Mouse (Mus musculus): ENCODE results near the gene Inpp5e.
"Not testable (repeated sequence)": the region's sequence is repeated elsewhere in the genome, so short reads cannot be mapped to it uniquely, and the experiment has no call there.

The Inpp5e gene

DNA sequence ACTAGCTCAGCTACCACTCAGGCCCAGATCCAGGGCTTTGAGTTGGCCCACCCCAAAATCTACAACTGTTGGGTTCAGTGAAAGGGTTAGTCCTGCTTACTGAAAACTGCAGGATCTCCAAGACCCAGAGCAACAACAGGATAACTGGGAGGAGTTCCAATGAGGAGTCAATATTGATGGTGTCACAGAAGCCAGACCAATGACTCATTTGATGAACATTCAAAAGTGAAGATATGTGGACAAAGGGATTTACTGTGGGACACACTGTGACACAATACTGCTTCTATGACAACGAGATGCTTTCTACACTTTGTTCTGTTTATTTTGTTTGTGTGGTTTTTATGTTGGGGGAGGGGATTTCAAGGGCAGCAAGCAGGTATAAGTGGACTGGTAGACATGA, 9.1 kb upstream of the Inpp5e start:
- DNase-seq (ENCODE audit: low spot score in 2 of 2): no peak

DNA sequence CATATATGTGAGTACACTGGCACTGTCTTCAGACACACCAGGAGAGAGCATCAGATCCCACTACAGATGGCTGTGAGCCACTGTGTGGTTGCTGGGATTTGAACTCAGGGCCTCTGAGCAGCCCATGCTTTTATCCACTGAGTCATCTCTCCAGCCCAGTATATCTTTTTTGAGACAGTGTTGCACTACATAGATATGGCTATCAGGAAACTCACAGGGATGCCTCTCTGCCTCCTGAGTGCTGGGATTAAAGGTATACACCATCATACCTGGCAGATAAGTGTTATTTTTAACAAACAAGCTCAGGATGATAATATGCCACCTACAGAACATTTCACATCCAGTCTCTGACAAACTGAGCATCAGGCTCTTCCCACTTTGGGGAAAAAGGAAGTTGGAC, 8.1 kb upstream of the Inpp5e start:
- DNase-seq (ENCODE audit: low spot score in 2 of 2): no peak

DNA sequence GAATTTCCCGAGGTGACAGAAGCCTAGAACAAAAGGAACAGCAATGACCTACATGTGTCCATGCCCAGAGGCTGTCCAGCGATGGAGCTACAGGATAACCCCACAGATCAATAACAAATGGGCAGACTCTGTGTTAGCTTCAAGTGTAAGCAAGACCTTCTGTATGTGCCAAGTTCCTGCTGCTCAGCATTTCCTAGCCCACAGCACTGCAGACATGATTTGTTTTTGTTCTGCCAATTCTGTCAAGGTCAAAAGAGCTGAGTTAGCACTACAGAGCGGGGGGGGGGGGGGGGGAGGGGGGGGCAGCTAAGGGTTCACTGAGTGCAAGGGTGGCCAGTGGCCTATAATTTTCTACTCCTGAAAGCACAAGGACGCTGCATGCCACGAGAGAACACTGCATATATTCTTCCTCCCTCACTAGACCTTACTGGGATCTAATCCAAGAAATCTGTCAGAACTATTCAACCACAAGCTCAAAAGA, 2.0 kb upstream of the Inpp5e start:
- DNase-seq (ENCODE audit: low spot score in 2 of 2): peak in 1 of 2 experiments; percentile 17

- DNase-seq (ENCODE audit: low spot score in 2 of 2): no peak
These were observed 1.1 kb upstream of the Inpp5e start for GRCm38 (mm10) chr2:26410091-26410490.

GRCm38 (mm10) chr2:26409362-26409761, 359 bp upstream of the Inpp5e start:
- no peak for DNase-seq (ENCODE audit: low spot score in 2 of 2)

GRCm38 (mm10) chr2:26403306-26403705, 5.7 kb downstream of the Inpp5e start:
- no peak for DNase-seq (ENCODE audit: low spot score in 2 of 2)

DNA sequence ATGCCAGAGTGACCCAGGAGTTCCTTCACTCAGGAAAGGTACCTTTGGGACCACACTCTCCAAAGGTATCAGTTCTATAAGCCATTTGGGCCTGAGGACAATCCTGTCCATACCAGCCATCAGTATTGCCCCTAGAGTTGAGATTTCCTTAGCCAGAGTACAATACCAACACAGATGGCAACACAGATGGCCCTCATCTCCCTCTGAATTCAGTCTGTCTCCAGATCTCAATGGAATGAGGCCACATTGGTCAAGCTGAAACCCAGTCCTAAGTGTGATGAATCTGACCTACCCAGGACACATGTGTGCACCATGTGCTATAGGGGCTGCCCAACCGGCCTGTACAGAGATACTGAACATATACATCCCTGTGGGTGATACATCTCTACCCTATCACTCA, 6.7 kb downstream of the Inpp5e start:
- DNase-seq (ENCODE audit: low spot score in 2 of 2): no peak

- DNase-seq (ENCODE audit: low spot score in 2 of 2): no peak
These were observed 8.0 kb downstream of the Inpp5e start for GRCm38 (mm10) chr2:26401023-26401422.

- no peak for DNase-seq (ENCODE audit: low spot score in 2 of 2)
These were observed 8.7 kb downstream of the Inpp5e start for GRCm38 (mm10) chr2:26400296-26400695.

GRCm38 (mm10) chr2:26399647-26400046, 9.4 kb downstream of the Inpp5e start:
- DNase-seq (ENCODE audit: low spot score in 2 of 2): no peak

- DNase-seq (ENCODE audit: low spot score in 2 of 2): no peak
These were observed 10.0 kb downstream of the Inpp5e start for GRCm38 (mm10) chr2:26398978-26399377.

GRCm38 (mm10) chr2:26391617-26392016, 17.4 kb downstream of the Inpp5e start:
- DNase-seq (ENCODE audit: low spot score in 2 of 2): no peak

DNA sequence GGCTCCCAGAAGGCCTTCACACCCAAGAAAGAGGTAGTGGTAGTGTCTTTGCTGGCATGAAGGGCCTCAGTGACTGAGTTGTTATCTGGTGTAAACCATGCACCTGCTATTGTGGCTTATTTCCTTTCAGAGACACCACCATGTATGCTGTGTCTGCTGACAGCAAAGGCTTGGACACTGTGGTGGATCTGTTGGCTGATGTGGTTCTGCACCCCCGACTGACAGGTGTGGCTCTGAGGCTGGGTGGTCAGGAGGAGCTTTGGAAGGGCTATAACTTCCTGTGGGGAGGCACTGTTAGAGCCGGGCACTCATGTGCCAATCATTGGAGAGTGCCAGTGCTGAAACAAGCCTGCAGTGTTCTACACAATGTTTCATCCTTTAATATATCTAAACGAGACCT, 18.0 kb downstream of the Inpp5e start:
- DNase-seq (ENCODE audit: low spot score in 2 of 2): no peak

DNA sequence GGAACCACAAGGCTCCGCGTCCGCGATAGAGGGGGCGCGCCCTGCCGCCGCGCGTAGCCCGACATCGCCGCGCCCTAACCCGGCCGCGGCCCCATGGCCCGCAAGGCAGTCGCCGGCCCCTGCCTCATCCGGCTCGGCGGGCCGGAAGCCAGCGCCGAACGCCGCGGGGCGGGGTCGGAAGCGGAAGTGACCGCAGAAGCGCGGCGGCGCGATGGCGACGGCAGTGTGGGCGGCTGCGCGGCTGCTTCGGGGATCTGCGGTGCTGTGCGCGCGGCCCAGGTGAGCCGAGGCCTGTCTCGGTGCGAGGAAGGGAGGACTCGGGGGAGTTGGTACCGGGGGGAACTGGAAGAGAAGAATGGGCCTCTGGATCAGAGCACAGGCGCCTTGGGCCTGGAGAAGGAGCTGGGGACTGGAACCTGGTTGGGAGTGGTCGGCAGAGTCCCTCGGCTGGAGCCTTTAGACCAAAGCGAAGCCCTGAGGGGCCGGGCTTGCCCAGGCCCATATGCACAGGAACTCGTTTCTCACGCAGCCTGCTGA, 19.8 kb downstream of the Inpp5e start, which contains the start of the genes Entr1 and Pmpca:
Gene Entr1, minus strand, starts transcription at position 163 of the 537 bp plus-strand sequence.
Gene Pmpca, plus strand, starts transcription at position 186 of the 537 bp plus-strand sequence.
- peak; percentile 83 to 86 for DNase-seq (ENCODE audit: low spot score in 2 of 2)

- DNase-seq (ENCODE audit: low spot score in 2 of 2): no peak
These were observed 20.3 kb downstream of the Inpp5e start for GRCm38 (mm10) chr2:26388682-26389153.

GRCm38 (mm10) chr2:26387713-26388112, 21.3 kb downstream of the Inpp5e start:
- DNase-seq (ENCODE audit: low spot score in 2 of 2): no peak

- not testable (repeated sequence) for DNase-seq (ENCODE audit: low spot score in 2 of 2)
These were observed 28.1 kb downstream of the Inpp5e start for GRCm38 (mm10) chr2:26380871-26381270.

GRCm38 (mm10) chr2:26380131-26380771, 28.8 kb downstream of the Inpp5e start, which contains the start of gene Snapc4:
Gene Snapc4, minus strand, starts transcription at chr2:26380653.
- DNase-seq (ENCODE audit: low spot score in 2 of 2): peak; percentile 84

DNA sequence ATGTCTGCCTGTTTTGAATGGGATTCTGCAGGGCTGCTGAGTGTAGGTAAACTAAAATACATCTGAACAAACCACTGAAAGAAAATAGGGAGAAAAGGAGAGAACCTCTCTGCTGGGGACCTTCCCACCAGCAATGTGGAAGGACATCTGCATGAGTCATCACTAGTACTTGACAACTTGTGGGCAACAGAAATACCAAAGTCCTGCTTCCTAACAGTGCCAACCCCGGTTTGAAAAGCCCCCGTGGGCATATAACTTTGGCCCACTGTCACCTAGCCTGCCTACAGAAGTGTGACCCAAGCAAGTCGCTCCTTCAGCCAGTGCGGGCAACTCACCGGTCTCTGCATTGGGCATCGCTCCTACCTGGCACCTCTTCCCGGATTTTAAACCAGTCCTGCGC, 36.6 kb downstream of the Inpp5e start:
- no peak for DNase-seq (ENCODE audit: low spot score in 2 of 2)

GRCm38 (mm10) chr2:26368572-26368971, 40.4 kb downstream of the Inpp5e start:
- no peak for DNase-seq (ENCODE audit: low spot score in 2 of 2)

- DNase-seq (ENCODE audit: low spot score in 2 of 2): no peak
These were observed 41.1 kb downstream of the Inpp5e start for GRCm38 (mm10) chr2:26367911-26368310.

GRCm38 (mm10) chr2:26364738-26365465, 44.1 kb downstream of the Inpp5e start:
- DNase-seq (ENCODE audit: low spot score in 2 of 2): no peak

- no peak for DNase-seq (ENCODE audit: low spot score in 2 of 2)
These were observed 45.5 kb downstream of the Inpp5e start for GRCm38 (mm10) chr2:26363481-26363880.

Measured in frontal cortex, postnatal 36 days (tissue).